Mouse (Mus musculus): ENCODE results near the gene Ildr2.

- TF ChIP-seq CTCF (IDR thresholded peaks at IDR 0.05; ENCODE audit: low read depth) (no peak), EP300 (IDR thresholded peaks at IDR 0.05; ENCODE audit: low read depth) (no peak)
Measured at GRCm38 (mm10) chr1:166308851-166309715, 55.1 kb downstream of the Ildr2 start.
